Mouse (Mus musculus): ENCODE measurements at regions not wholly inside any gene's neighbourhood (a gene's known extent, or its start where the extent isn't known, plus 50 kb on each side); places are given as distances from the start of the nearest gene placed in this dataset. TPM values are rescaled to one million over a fixed set of nuclear protein-coding genes. Genes with fewer than 3 reads are reported as not detected.

Small RNAs in the stretch of these regions (microRNA-seq; reads per million reads assigned to microRNA genes)
- not detected for gene Gm26042 (ENCODE audit: borderline number of aligned reads)
